Mouse (Mus musculus) cerebellum, adult 2 months (tissue): ENCODE data around the gene H2afj.

Experiments
- CTCF ChIP-seq: fragments of 200-500 bp; IDR thresholded peaks from 2 replicates; pipeline ENCODE4 v1.5.1; 2011; ENCODE audit warnings: low read depth, mild to moderate bottlenecking, control low read depth, low read length, moderate library complexity, borderline replicate concordance; ENCODE audit not compliant: insufficient read depth
- POLR2A ChIP-seq: fragments of 200-500 bp; IDR thresholded peaks from 2 replicates; pipeline ENCODE4 v1.6.1; 2011; ENCODE audit warnings: low read length, control low read depth, borderline replicate concordance; ENCODE audit not compliant: insufficient read depth

DNA sequence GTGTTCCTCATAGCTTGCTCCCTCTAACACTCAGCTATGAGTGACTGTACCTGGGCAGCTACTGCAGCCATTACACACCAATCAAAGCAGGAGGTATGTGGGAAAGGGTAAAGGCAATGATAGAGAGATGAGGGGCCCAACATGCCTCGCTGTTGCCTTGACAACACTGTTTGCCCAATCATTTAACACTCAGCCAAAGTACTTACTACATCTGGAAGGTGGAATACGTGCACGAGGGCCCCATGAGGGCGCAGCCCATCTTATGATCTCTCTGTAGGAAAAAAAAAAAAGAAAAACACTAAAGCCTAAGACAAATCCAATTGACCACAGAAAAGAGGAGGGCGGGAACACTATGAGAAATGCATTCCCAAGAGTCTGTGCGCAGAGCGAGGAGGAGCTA is 38.2 kb upstream of the H2afj start:
- TF ChIP-seq CTCF (no peak), POLR2A (no peak)
